Comparison of ENCODE assay signal across 7 mouse cellular contexts in genomic region chr11:87987861-87988260, GRCm38 (mm10). TPM values are rescaled to one million over a fixed set of nuclear protein-coding genes. Genes with fewer than 3 reads are reported as not detected.
DNase-seq lines count a peak whose midpoint lies in the region; ATAC-seq and TF ChIP-seq lines count a peak whose summit lies in the region.

No protein-coding gene starts in this region.

- no peaks in the 10 kb centered on the region for H3K9me3 ChIP-seq in lung, postnatal 0 days (ENCODE audit: low read length)
- no peaks in the 10 kb centered on the region for H3K9me3 ChIP-seq in forebrain, embryonic 12.5 days
- H3K9me3 ChIP-seq in limb, embryonic 13.5 days = no peaks in the 10 kb centered on the region

- H3K4me2 ChIP-seq in lung, postnatal 0 days (replicated peaks; ENCODE audit: low read depth, low read length) = peak overlapping the region; percentile 95
- peak overlapping the region; percentile 89 for H3K4me2 ChIP-seq in forebrain, embryonic 12.5 days
- peak overlapping the region; percentile 95 for H3K4me2 ChIP-seq in limb, embryonic 13.5 days (replicated peaks)

- peak overlapping the region; percentile 92 for H3K27ac ChIP-seq in lung, postnatal 0 days (ENCODE audit: low read length)
- H3K27ac ChIP-seq in forebrain, embryonic 12.5 days = peak overlapping the region; percentile 97
- H3K27ac ChIP-seq in limb, embryonic 13.5 days = peak overlapping the region; percentile 73; the same call in 1 of the 2 replicates

- H3K27me3 ChIP-seq in lung, postnatal 0 days (replicated peaks; ENCODE audit: insufficient read depth, low read length) = no peaks in the 10 kb centered on the region
- no peaks in the 10 kb centered on the region for H3K27me3 ChIP-seq in forebrain, embryonic 12.5 days
- no peaks in the 10 kb centered on the region for H3K27me3 ChIP-seq in limb, embryonic 13.5 days
- no peaks in the 10 kb centered on the region for H3K27me3 ChIP-seq in splenic B cell, adult 2 months (ENCODE audit: control insufficient read depth, insufficient read depth, low read length, poor library complexity, severe bottlenecking)

- no peak for ATAC-seq in lung, postnatal 0 days
- no peak for ATAC-seq in forebrain, embryonic 12.5 days (ENCODE audit: low FRiP score)
- peak; percentile 2; the same call in 1 of the 2 replicates for ATAC-seq in limb, embryonic 13.5 days (ENCODE audit: low FRiP score, low read depth)

- TF ChIP-seq EP300 in lung, postnatal 0 days (IDR thresholded peaks at IDR 0.05) = no peak

- H3K4me1 ChIP-seq in lung, postnatal 0 days (ENCODE audit: insufficient read depth, low read depth, low read length) = peaks cover 14% of the 10 kb centered on the region; the same call in 1 of the 2 replicates
- H3K4me1 ChIP-seq in forebrain, embryonic 12.5 days = peaks cover 35% of the 10 kb centered on the region
- H3K4me1 ChIP-seq in limb, embryonic 13.5 days = peaks cover 28% of the 10 kb centered on the region

- H3K9ac ChIP-seq in lung, postnatal 0 days (replicated peaks; ENCODE audit: low read depth) = peak overlapping the region; percentile 60
- H3K9ac ChIP-seq in forebrain, embryonic 12.5 days = peak overlapping the region; percentile 100
- peak overlapping the region; percentile 67 for H3K9ac ChIP-seq in limb, embryonic 13.5 days

- H3K4me3 ChIP-seq in lung, postnatal 0 days (ENCODE audit: low read depth, low read length) = peak overlapping the region; percentile 88
- H3K4me3 ChIP-seq in forebrain, embryonic 12.5 days (replicated peaks) = peak overlapping the region; percentile 100
- H3K4me3 ChIP-seq in limb, embryonic 13.5 days = peak overlapping the region; percentile 95

- DNase-seq in lung, postnatal 0 days (ENCODE audit: low spot score) = no peak
- DNase-seq in lung, postnatal 36 days = no peak
- peak; percentile 20 for DNase-seq in splenic B cell, adult 2 months (ENCODE audit: low read depth, low spot score)
- DNase-seq in right cerebral cortex, postnatal 25 days = no peak
- no peak for DNase-seq in spleen, adult 18-20 months

- H3K36me3 ChIP-seq in lung, postnatal 0 days (ENCODE audit: insufficient read depth, low read length) = peaks cover 5% of the 10 kb centered on the region; the same call in 1 of the 2 replicates
- H3K36me3 ChIP-seq in forebrain, embryonic 12.5 days (replicated peaks) = peaks cover 16% of the 10 kb centered on the region
- H3K36me3 ChIP-seq in limb, embryonic 13.5 days = peaks cover 15% of the 10 kb centered on the region
- no peaks in the 10 kb centered on the region for H3K36me3 ChIP-seq in splenic B cell, adult 2 months (ENCODE audit: control insufficient read depth, insufficient read depth, low read length, poor library complexity, severe bottlenecking)

- 63% methylated on average over 11 of the region's 11 CpGs for WGBS in lung, postnatal 0 days
- WGBS in forebrain, embryonic 12.5 days = 59% methylated on average over 11 of the region's 11 CpGs
- 69% methylated on average over 11 of the region's 11 CpGs for WGBS in limb, embryonic 13.5 days

- no peak for TF ChIP-seq CTCF in lung, postnatal 0 days (IDR thresholded peaks at IDR 0.05)

RNA-seq across cellular contexts. Expression of gene Dynll2, which starts 0.5 kb away (rescaled TPM):
- 12.3 and 14.5 TPM in 2 replicates for polyA plus RNA-seq in lung, postnatal 0 days (2015; fragmentation: Nextera tagmentation; extraction: Ambion mirVana)
- 34.7 and 36.2 TPM in 2 replicates for polyA plus RNA-seq in forebrain, embryonic 12.5 days (2016; fragmentation: Nextera tagmentation; extraction: Ambion mirVana)
- polyA plus RNA-seq in limb, embryonic 13.5 days (2015; fragmentation: Nextera tagmentation; extraction: Ambion mirVana) = 16.7 and 18.9 TPM in 2 replicates

RNA-seq across cellular contexts. Expression of gene Srsf1, which starts 59.3 kb away (rescaled TPM):
- 88.1 and 111 TPM in 2 replicates for polyA plus RNA-seq in lung, postnatal 0 days (2015; fragmentation: Nextera tagmentation; extraction: Ambion mirVana)
- polyA plus RNA-seq in forebrain, embryonic 12.5 days (2016; fragmentation: Nextera tagmentation; extraction: Ambion mirVana) = 564 and 577 TPM in 2 replicates
- 340 and 357 TPM in 2 replicates for polyA plus RNA-seq in limb, embryonic 13.5 days (2015; fragmentation: Nextera tagmentation; extraction: Ambion mirVana)
